Mouse (Mus musculus) testis, adult 2 months (tissue): ENCODE results near the gene Col9a1.

Experiments used
- CTCF ChIP-seq: fragments of 200-500 bp; IDR thresholded peaks from 2 replicates; pipeline ENCODE4 v1.5.1; 2012; ENCODE audit warnings: low read depth, mild to moderate bottlenecking, inconsistent platforms, low read length, moderate library complexity; ENCODE audit not compliant: control insufficient read depth, insufficient read depth, insufficient replicate concordance
- POLR2A ChIP-seq: fragments of 200-500 bp; IDR thresholded peaks from 2 replicates; pipeline ENCODE4 v1.6.1; 2012; ENCODE audit warnings: low read depth, mild to moderate bottlenecking, inconsistent platforms, low read length, moderate library complexity; ENCODE audit not compliant: control insufficient read depth

GRCm38 (mm10) chr1:24171898-24172297 lies 5.5 kb upstream of the Col9a1 start:
- no peak for TF ChIP-seq POLR2A
- TF ChIP-seq CTCF = no peak
